Mouse (Mus musculus) MEL (cell line): ENCODE measurements around the gene Ofd1. TPM values are rescaled to one million over a fixed set of nuclear protein-coding genes. Genes with fewer than 3 reads are reported as not detected.

Experiments
- DNase-seq: peaks from one replicate; pipeline ENCODE4 v3.0.0; 2011; ENCODE audit warnings: low read depth, low spot score
- H3K27ac ChIP-seq: 2 replicates; pipeline ENCODE4 v1.5.1; 2012; ENCODE audit warnings: low read depth, mild to moderate bottlenecking, control low read depth, low read length, moderate library complexity; ENCODE audit not compliant: control insufficient read depth
- H3K27me3 ChIP-seq, 2 experiments: fragments of 150-350 bp in 1 of 2; sonication (generic) in 1 of 2; 2 replicates each; pipeline ENCODE4 v1.6.1; 2012; ENCODE audit warnings: low read length in 2 of 2, mild to moderate bottlenecking in 2 of 2, improper control_type of control experiment in 1 of 2, moderate library complexity in 1 of 2; ENCODE audit not compliant: insufficient read depth in 2 of 2, control insufficient read depth in 1 of 2
- H3K36me3 ChIP-seq, 2 experiments: 2 replicates each; pipeline ENCODE4 v1.6.1; 2012 to 2014; ENCODE audit warnings: low read length in 2 of 2, improper control_type of control experiment in 1 of 2, inconsistent platforms in 1 of 2, mild to moderate bottlenecking in 1 of 2; ENCODE audit not compliant: insufficient read depth in 2 of 2, control insufficient read depth in 1 of 2
- H3K4me1 ChIP-seq, 2 experiments: fragments of 150-350 bp in 1 of 2; sonication (generic) in 1 of 2; 2 replicates each; pipeline ENCODE4 v1.6.1; 2012; ENCODE audit warnings: low read length in 2 of 2, improper control_type of control experiment in 1 of 2, mild to moderate bottlenecking in 1 of 2; ENCODE audit not compliant: insufficient read depth in 2 of 2, control insufficient read depth in 1 of 2
- H3K4me3 ChIP-seq, 2 experiments: fragments of 150-350 bp in 1 of 2; sonication (generic) in 1 of 2; 2 replicates each; pipeline ENCODE4 v1.5.1; 2012; ENCODE audit warnings: low read depth in 2 of 2, low read length in 2 of 2, mild to moderate bottlenecking in 2 of 2, moderate library complexity in 2 of 2, control low read depth in 1 of 2, improper control_type of control experiment in 1 of 2; ENCODE audit not compliant: control insufficient read depth in 1 of 2, insufficient read depth in 1 of 2
- H3K79me2 ChIP-seq: 2 replicates; pipeline ENCODE4 v1.6.1; 2012; ENCODE audit warnings: mild to moderate bottlenecking, low read length, moderate library complexity; ENCODE audit not compliant: control insufficient read depth, poor library complexity, insufficient read depth
- H3K9ac ChIP-seq: 2 replicates; pipeline ENCODE4 v1.6.1; 2012; ENCODE audit warnings: low read depth, mild to moderate bottlenecking, control low read depth, low read length, moderate library complexity; ENCODE audit not compliant: control insufficient read depth, poor library complexity, severe bottlenecking
- H3K9me3 ChIP-seq: fragments of 150-350 bp; sonication (generic); replicated peaks from 2 replicates; pipeline ENCODE4 v1.6.1; 2012; ENCODE audit warnings: mild to moderate bottlenecking, low read length, improper control_type of control experiment, moderate library complexity; ENCODE audit not compliant: insufficient read depth
- BHLHE40 ChIP-seq: IDR thresholded peaks from 2 replicates; pipeline ENCODE4 v1.6.1; 2012; ENCODE audit warnings: low read depth, mild to moderate bottlenecking, inconsistent platforms, low read length, improper control_type of control experiment, borderline replicate concordance
- CHD2 ChIP-seq: IDR thresholded peaks from 2 replicates; pipeline ENCODE4 v1.6.1; 2011; ENCODE audit warnings: low read length, improper control_type of control experiment
- EP300 ChIP-seq, 2 experiments: IDR thresholded peaks; 2 replicates each; pipeline ENCODE4 v1.6.1; 2011; ENCODE audit warnings: improper control_type of control experiment in 2 of 2, low read length in 2 of 2, low read depth in 1 of 2, mild to moderate bottlenecking in 1 of 2
- GABPA ChIP-seq: IDR thresholded peaks from 2 replicates; pipeline ENCODE4 v1.6.1; 2012; ENCODE audit warnings: low read depth, mild to moderate bottlenecking, inconsistent platforms, low read length, improper control_type of control experiment, moderate library complexity
- GATA1 ChIP-seq: IDR thresholded peaks from 2 replicates; pipeline ENCODE4 v1.6.1; 2011; ENCODE audit warnings: low read depth, low read length, improper control_type of control experiment
- JUND ChIP-seq: IDR thresholded peaks from 2 replicates; pipeline ENCODE4 v1.6.1; 2011; ENCODE audit warnings: low read depth, mild to moderate bottlenecking, improper control_type of control experiment, low read length
- MXI1 ChIP-seq: IDR thresholded peaks from 2 replicates; pipeline ENCODE4 v1.6.1; 2011; ENCODE audit warnings: mild to moderate bottlenecking, low read depth, low read length, improper control_type of control experiment
- POLR2AphosphoS5 ChIP-seq: IDR thresholded peaks from 2 replicates; pipeline ENCODE4 v1.6.1; 2012; ENCODE audit warnings: low read depth, borderline replicate concordance, mild to moderate bottlenecking, inconsistent platforms, low read length, moderate library complexity, mixed read lengths
- SMC3 ChIP-seq: IDR thresholded peaks from 2 replicates; pipeline ENCODE4 v1.6.1; 2011; ENCODE audit warnings: low read depth, low read length, improper control_type of control experiment
- TBP ChIP-seq: IDR thresholded peaks from 2 replicates; pipeline ENCODE4 v1.8.0; 2011; ENCODE audit warnings: low read depth, low read length, improper control_type of control experiment
- TCF12 ChIP-seq: IDR thresholded peaks from 2 replicates; pipeline ENCODE4 v1.6.1; 2014; ENCODE audit warnings: low read depth, mild to moderate bottlenecking, inconsistent platforms, low read length, improper control_type of control experiment, moderate library complexity
- ZC3H11A ChIP-seq: IDR thresholded peaks from 2 replicates; pipeline ENCODE4 v1.6.1; 2012; ENCODE audit warnings: low read depth, mild to moderate bottlenecking, inconsistent platforms, low read length, improper control_type of control experiment
- polyA plus RNA-seq, 2 experiments: library from polyadenylated mRNA; stranded (reverse) in 1 of 2; unstranded in 1 of 2; fragments of >175 nt in 1 of 2; fragments of >200 nt in 1 of 2; gene quantifications; 2 replicates each; pipeline versions ENCODE4 v1.2.1 to v1.2.4; 2012; ENCODE audit warnings: low replicate concordance in 2 of 2, low read depth in 1 of 2; ENCODE audit not compliant: insufficient read length in 2 of 2, insufficient read depth in 1 of 2, missing spikeins in 1 of 2
- total RNA-seq: library from RNA; depleted of rRNA; stranded (reverse); fragments of 300-350 nt; gene quantifications from 2 replicates; pipeline ENCODE4 v1.2.3, GENCODE M21; 2012

The Ofd1 gene
- total and polyA plus RNA-seq, 3 experiments = 39.1 to 65.0 (median 43.8) TPM

DNA sequence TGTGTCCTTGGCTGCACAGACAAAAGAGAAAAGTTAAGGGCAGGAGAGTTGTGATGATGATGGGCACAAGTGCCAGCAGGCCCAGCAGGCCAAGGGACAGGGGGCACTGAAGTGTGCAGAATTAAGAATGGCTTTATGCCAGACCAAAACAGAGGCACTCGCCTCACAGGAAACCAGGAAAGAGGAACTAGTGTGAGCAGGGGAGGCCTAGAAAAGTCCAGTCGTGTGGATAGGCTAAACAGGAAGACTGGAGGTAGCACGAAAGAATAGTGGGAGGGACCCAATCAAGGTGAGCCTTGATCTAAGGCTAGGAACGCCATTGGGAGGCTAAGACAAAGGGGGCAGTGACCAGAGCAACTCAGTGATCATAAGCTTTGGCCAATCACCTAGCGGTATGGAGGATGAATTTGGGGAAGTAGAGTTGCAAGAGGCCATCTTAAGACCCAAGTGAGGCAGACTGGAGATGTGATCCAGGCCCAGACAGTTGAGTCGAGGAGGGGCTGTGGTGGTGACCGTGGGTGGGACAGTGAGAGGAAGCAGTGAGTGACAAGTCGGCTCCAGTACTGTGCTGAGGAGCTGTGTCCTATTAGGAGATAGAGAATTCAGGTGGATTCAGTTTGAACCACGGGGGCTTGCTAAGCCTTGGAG, 63.7 kb downstream of the Ofd1 start:
- Histone ChIP-seq H3K79me2 (no peaks in the 10 kb centered on the region), H3K4me3 (peak overlapping the region; percentile 5 to 7; a peak in 3 of 4 replicates), H3K27ac (peak overlapping the region; percentile 53), H3K9ac (peak overlapping the region; percentile 36), H3K9me3 (no peaks in the 10 kb centered on the region), H3K36me3 (peaks cover 2 to 15% of the 10 kb centered on the region in 2 experiments; a peak in 3 of 4 replicates), H3K4me1 (peaks cover 2 to 17% of the 10 kb centered on the region in 2 experiments; a peak in 3 of 4 replicates), H3K27me3 (no peaks in the 10 kb centered on the region; a peak in 1 of 4 replicates)
- DNase-seq = peak; percentile 98
- no peak for TF ChIP-seq TBP
- no peak for TF ChIP-seq SMC3

GRCm38 (mm10) chrX:166365458-166366213, 74.9 kb downstream of the Ofd1 start:
- no peak overlapping the region for H3K27ac ChIP-seq
- peaks cover 8 to 27% of the 10 kb centered on the region in 2 experiments for H3K36me3 ChIP-seq
- TF ChIP-seq TCF12 (no peak), BHLHE40 (no peak), POLR2AphosphoS5 (no peak), GABPA (no peak), CHD2 (no peak), GATA1 (no peak), JUND (no peak), MXI1 (no peak), SMC3 (no peak), ZC3H11A (no peak), EP300 (IDR thresholded peaks at IDR 0.05; ENCODE audit: low read depth in 1 of 2, low read length in 2 of 2) (no peak)
- H3K27me3 ChIP-seq = peaks cover 0 to 3% of the 10 kb centered on the region in 2 experiments; a peak in 2 of 4 replicates
- H3K9me3 ChIP-seq = no peaks in the 10 kb centered on the region
- no peaks in the 10 kb centered on the region for H3K79me2 ChIP-seq
- H3K9ac ChIP-seq = no peak overlapping the region
- DNase-seq = peak; percentile 12
- peaks cover 0 to 4% of the 10 kb centered on the region in 2 experiments; a peak in 2 of 4 replicates for H3K4me1 ChIP-seq
- no peak overlapping the region for H3K4me3 ChIP-seq

- H3K9me3 ChIP-seq = no peaks in the 10 kb centered on the region
- peaks cover 0 to 11% of the 10 kb centered on the region in 2 experiments; a peak in 2 of 4 replicates for H3K4me1 ChIP-seq
- H3K4me3 ChIP-seq = no peak overlapping the region
- H3K9ac ChIP-seq = no peak overlapping the region
- no peaks in the 10 kb centered on the region for H3K79me2 ChIP-seq
- peak; percentile 62 for DNase-seq
- peaks cover 22 to 52% of the 10 kb centered on the region in 2 experiments for H3K36me3 ChIP-seq
- TF ChIP-seq TCF12 = no peak
- H3K27ac ChIP-seq = no peak overlapping the region
- no peaks in the 10 kb centered on the region for H3K27me3 ChIP-seq
These were observed 80.0 kb downstream of the Ofd1 start for GRCm38 (mm10) chrX:166360455-166360854.
